Mouse (Mus musculus) megakaryocyte-erythroid progenitor cell, adult 5 weeks (primary cell): ENCODE data around the gene Gm10670. TPM values are rescaled to one million over a fixed set of nuclear protein-coding genes. Genes with fewer than 3 reads are reported as not detected.

ENCODE experiments used
- polyA plus RNA-seq: library from polyadenylated mRNA; stranded (reverse); fragments of >175 nt; gene quantifications from 2 replicates; pipeline ENCODE4 v1.2.3, GENCODE M21; 2012

The Gm10670 gene
- not detected in 2 replicates for polyA plus RNA-seq

DNA sequence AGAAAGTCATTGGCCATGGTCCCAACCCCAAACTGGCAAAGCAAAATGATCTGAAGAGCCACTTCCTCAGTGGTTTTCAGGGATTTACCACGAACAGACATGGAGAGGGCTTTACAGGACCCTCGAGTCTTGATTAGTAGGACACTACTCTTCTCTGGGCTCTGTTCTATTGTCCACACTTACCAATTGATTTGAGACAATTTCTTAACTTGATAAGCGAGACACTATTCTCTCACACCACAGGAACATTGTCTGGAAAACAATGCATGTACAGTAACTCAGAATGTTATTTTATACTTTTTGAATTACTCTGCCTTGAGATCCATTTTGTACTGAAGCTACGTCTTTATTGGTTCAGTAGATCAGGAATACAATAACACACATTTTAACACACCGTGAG is at the start of gene Gm10670:
Gene Gm10670, minus strand, starts transcription at position 101 of the 400 bp plus-strand sequence.

DNA sequence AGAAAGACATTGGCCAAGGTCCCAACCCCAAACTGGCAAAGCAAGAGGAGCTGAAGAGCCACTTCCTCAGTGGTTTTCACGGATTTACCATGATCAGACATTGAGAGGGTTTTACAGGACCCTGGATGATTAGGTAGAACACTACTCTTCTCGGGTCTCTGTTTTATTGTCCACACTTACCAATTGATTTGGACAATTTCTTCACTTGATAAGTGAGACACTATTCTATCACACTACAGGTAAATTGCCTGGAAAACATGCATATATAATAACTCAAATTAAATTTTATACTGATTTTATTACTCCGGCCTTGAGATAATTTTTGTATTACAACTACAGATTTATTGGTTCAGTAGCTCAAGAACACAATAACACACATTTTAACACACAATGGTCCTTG is 35.7 kb upstream of the Gm10670 start, which contains the start of gene Vmn1r103:
Gene Vmn1r103, minus strand, starts transcription at position 101 of the 400 bp plus-strand sequence.

DNA sequence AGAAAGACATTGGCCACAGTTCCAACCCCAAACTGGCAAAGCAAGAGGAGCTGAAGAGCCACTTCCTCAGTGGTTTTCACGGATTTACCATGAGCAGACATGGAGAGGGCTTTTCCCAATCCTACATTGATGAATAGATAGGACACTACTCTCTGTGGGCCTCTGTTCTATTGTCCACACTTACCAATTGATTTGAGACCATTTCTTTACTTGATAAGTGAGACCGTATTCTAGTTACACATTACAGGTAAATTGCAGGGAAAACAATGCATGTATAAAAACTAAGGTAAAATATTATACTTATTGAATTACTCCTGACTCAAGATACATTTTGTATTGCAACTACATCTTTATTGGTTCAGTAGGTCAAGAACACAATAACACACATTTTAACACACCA is 32.2 kb downstream of the Gm10670 start, which contains the start of gene Vmn1r101:
Gene Vmn1r101, minus strand, starts transcription at position 101 of the 400 bp plus-strand sequence.

Other genes with a start within 250 kb of the Gm10670 start
- not detected in 2 replicates for gene Gm4498, start 241.1 kb downstream of the Gm10670 start, polyA plus RNA-seq
- not detected in 2 replicates for gene Gm5890, start 212.1 kb downstream of the Gm10670 start, polyA plus RNA-seq
- gene Gm4133, start 140.9 kb downstream of the Gm10670 start, polyA plus RNA-seq, result not detected in 2 replicates
- not detected in 2 replicates for gene Gm5728, start 99.5 kb downstream of the Gm10670 start, polyA plus RNA-seq
- gene Vmn1r100, start 57.0 kb downstream of the Gm10670 start, polyA plus RNA-seq, result not detected in 2 replicates
- gene Vmn1r101, start 32.3 kb downstream of the Gm10670 start, polyA plus RNA-seq, result not detected in 2 replicates
- not detected in 2 replicates for gene Vmn1r103, start 35.6 kb upstream of the Gm10670 start, polyA plus RNA-seq
- not detected in 2 replicates for gene Vmn1r104, start 58.9 kb upstream of the Gm10670 start, polyA plus RNA-seq
- not detected in 2 replicates for gene Gm5726, start 70.8 kb upstream of the Gm10670 start, polyA plus RNA-seq
- gene Gm4141, start 101.3 kb upstream of the Gm10670 start, polyA plus RNA-seq, result not detected in 2 replicates
- gene Gm4513, start 124.1 kb upstream of the Gm10670 start, polyA plus RNA-seq, result not detected in 2 replicates
- gene Vmn1r107, start 194.0 kb upstream of the Gm10670 start, polyA plus RNA-seq, result not detected in 2 replicates
- gene Vmn1r111, start 228.3 kb upstream of the Gm10670 start, polyA plus RNA-seq, result not detected in 2 replicates